Mouse (Mus musculus) CD8-positive naive resting alpha-beta T cell, adult 57 days (primary cell): ENCODE results near the gene Tmem181a. TPM values are rescaled to one million over a fixed set of nuclear protein-coding genes. Genes with fewer than 3 reads are reported as not detected.

Source experiments
- total RNA-seq: library from RNA; stranded (reverse); gene quantifications from one replicate; pipeline ENCODE4 v1.2.4, GENCODE M21; 2023

Gene Tmem181a
- 7.3 TPM for total RNA-seq

GRCm38 (mm10) chr17:6256400-6257069 is at the start of gene Tmem181a:
TSS of gene Tmem181a (plus strand) at chr17:6256860.

GRCm38 (mm10) chr17:6317339-6317985 is 60.8 kb downstream of the Tmem181a start, which contains the start of gene Dynlt1a:
TSS of gene Dynlt1a (minus strand) at chr17:6317500.

Other genes starting within 250 kb of the Tmem181a start
- 8.2 TPM for gene Serac1, start 177.1 kb upstream of the Tmem181a start, total RNA-seq
- gene Gtf2h5, start 177.1 kb upstream of the Tmem181a start, total RNA-seq, result 45.4 TPM
- 105 TPM for gene Tulp4, start 150.4 kb upstream of the Tmem181a start, total RNA-seq
- gene Dynlt1a, start 60.6 kb downstream of the Tmem181a start, total RNA-seq, result 6.5 TPM
- gene Dynlt1b, start 173.3 kb downstream of the Tmem181a start, total RNA-seq, result 72.8 TPM